Mouse (Mus musculus) yolk sac, embryonic 10.5 days (tissue): Measurements from ENCODE around the gene Exosc8.

Source experiments
- DNase-seq: peaks from one replicate; pipeline ENCODE4 v3.0.0-alpha.2; 2017; ENCODE audit warnings: low spot score

The Exosc8 gene

GRCm38 (mm10) chr3:54681310-54682204, 53.6 kb downstream of the Exosc8 start:
- no peak for DNase-seq
